Mouse (Mus musculus): ENCODE measurements around the gene Zfp428. TPM values are rescaled to one million over a fixed set of nuclear protein-coding genes. Genes with fewer than 3 reads are reported as not detected.

Zfp428 gene
- polyA plus RNA-seq (2015; fragmentation: Nextera tagmentation; extraction: Ambion mirVana): 32.0 and 36.6 TPM in 2 replicates

DNA sequence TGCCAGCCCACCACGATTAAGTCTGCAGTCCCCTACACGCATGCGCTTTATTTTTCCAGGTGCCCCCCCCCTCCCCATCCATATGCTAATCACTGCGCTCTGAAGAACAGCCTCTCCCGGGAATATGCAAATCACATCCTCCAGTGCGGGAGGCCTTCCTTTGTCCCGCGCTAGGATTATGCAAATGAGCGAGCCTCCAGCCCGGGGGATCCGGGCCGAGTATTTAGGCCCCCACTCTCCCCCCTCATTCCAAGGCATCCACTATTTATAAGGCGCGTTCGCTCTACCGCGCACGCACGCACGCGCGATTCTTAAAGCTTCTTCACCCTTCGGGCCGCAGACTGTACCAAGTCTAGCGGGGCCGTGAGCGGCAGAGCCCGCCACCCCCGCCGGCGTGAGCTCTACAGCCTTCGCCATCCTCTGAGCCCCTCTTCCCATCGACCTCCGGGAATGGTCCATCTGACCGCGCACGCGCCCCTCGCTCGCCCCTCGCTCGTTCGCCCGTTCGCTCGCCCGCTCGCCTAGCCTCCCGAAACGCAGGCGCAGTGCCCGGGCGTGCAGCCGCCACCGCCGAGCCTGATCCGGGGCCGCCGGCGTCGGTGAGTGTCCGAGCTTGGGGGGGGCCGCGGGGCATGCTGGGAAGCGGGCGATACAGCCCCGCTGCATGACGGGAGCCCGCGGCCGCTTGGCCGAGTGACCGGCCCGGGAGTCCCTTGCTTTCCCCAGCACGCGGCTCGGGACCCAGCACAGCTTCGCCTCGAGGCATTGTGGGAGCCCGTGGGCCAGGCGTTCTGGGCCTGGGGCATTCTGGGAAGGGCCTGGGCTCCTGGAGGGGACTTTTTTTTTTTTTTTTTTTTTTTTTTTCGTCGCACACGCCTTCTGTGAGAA lies at the start of gene Zfp428:
Zfp428 (plus strand) TSS at position 169 of the 888 bp plus-strand sequence.
- H3K4me2 ChIP-seq (replicated peaks): peak within 1 kb of the TSS; percentile 84
- WGBS: under 1% methylated on average over 84 of the region's 84 CpGs
- peak; percentile 90 for ATAC-seq

GRCm38 (mm10) chr7:24457726-24458370 lies 49.0 kb upstream of the Zfp428 start:
- H3K27ac ChIP-seq: no peak overlapping the region
- 0 out of 2 replicates have a peak, but pooled peaks have one; percentile 14 for ATAC-seq
- WGBS: 51% methylated on average over 10 of the region's 10 CpGs

More for the DNA sequence above, at the start of gene Zfp428:
- Histone ChIP-seq H3K4me1 (replicated peaks) (peaks cover 17% of the 10 kb centered on the region), H3K9ac (peak within 1 kb of the TSS; percentile 99), H3K4me3 (replicated peaks) (peak within 1 kb of the TSS; percentile 80), H3K27me3 (replicated peaks) (no peaks in the 10 kb centered on the region), H3K36me3 (no peaks in the 10 kb centered on the region), H3K9me3 (no peaks in the 10 kb centered on the region), H3K27ac (peak within 1 kb of the TSS; percentile 99)

GRCm38 (mm10) chr7:24459440-24459839 lies 47.4 kb upstream of the Zfp428 start:
- no peak overlapping the region for H3K4me2 ChIP-seq (replicated peaks)
- ATAC-seq: peak; percentile 50

More at GRCm38 (mm10) chr7:24457726-24458370, 49.0 kb upstream of the Zfp428 start:
- Histone ChIP-seq H3K9me3 (no peaks in the 10 kb centered on the region), H3K4me2 (replicated peaks) (no peak overlapping the region), H3K4me1 (replicated peaks) (peaks cover 19% of the 10 kb centered on the region), H3K4me3 (replicated peaks) (no peak overlapping the region), H3K36me3 (no peaks in the 10 kb centered on the region), H3K27me3 (replicated peaks) (no peaks in the 10 kb centered on the region), H3K9ac (0 out of 2 replicates have a peak overlapping the region, but pooled peaks have one; percentile 17)

DNA sequence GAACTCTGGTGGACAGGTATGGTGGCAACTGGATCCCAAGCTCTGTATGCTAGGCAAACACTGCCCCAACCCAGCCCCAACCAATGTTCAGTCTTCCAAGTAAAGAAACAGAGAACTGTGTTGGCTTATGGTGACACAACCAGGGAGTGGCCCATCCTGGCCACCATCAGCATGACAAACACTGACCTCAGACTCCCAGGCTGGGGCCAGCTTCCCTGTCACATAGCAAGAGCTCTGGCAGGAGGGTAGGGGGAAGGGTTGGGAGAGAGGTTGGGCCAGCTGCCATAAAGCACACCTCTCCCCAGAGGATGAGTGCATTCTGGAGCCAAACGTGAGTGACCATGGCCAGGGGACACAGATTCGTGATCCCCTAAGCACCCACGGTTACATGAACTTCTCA lies 47.0 kb upstream of the Zfp428 start:
- H3K9ac ChIP-seq: no peak overlapping the region
- H3K4me1 ChIP-seq (replicated peaks): peaks cover 19% of the 10 kb centered on the region
- no peak overlapping the region for H3K4me3 ChIP-seq (replicated peaks)
- H3K4me2 ChIP-seq (replicated peaks): no peak overlapping the region
- H3K27me3 ChIP-seq (replicated peaks): no peaks in the 10 kb centered on the region
- 0 out of 2 replicates have a peak overlapping the region, but pooled peaks have one; percentile 6 for H3K27ac ChIP-seq
- 47% methylated on average over 3 of the region's 3 CpGs for WGBS
- peak; percentile 62 for ATAC-seq
- no peaks in the 10 kb centered on the region for H3K9me3 ChIP-seq
- no peaks in the 10 kb centered on the region for H3K36me3 ChIP-seq

More at GRCm38 (mm10) chr7:24459440-24459839, 47.4 kb upstream of the Zfp428 start:
- Histone ChIP-seq H3K9me3 (no peaks in the 10 kb centered on the region), H3K9ac (no peak overlapping the region), H3K4me3 (replicated peaks) (no peak overlapping the region), H3K4me1 (replicated peaks) (peaks cover 19% of the 10 kb centered on the region), H3K27ac (0 out of 2 replicates have a peak overlapping the region, but pooled peaks have one; percentile 6), H3K27me3 (replicated peaks) (no peaks in the 10 kb centered on the region), H3K36me3 (no peaks in the 10 kb centered on the region)
- WGBS: 60% methylated on average over 5 of the region's 5 CpGs

- Histone ChIP-seq H3K27ac (0 out of 2 replicates have a peak overlapping the region, but pooled peaks have one; percentile 28), H3K4me2 (replicated peaks) (peak overlapping the region; percentile 75; the same call in 1 of the 2 replicates), H3K9me3 (no peaks in the 10 kb centered on the region), H3K4me1 (replicated peaks) (peaks cover 19% of the 10 kb centered on the region), H3K36me3 (no peaks in the 10 kb centered on the region), H3K9ac (no peak overlapping the region), H3K27me3 (replicated peaks) (no peaks in the 10 kb centered on the region), H3K4me3 (replicated peaks) (no peak overlapping the region)
- peak; percentile 27; the same call in 1 of the 2 replicates for ATAC-seq
- 36% methylated on average over 14 of the region's 14 CpGs for WGBS
Measured at GRCm38 (mm10) chr7:24461376-24462051, 45.3 kb upstream of the Zfp428 start.

DNA sequence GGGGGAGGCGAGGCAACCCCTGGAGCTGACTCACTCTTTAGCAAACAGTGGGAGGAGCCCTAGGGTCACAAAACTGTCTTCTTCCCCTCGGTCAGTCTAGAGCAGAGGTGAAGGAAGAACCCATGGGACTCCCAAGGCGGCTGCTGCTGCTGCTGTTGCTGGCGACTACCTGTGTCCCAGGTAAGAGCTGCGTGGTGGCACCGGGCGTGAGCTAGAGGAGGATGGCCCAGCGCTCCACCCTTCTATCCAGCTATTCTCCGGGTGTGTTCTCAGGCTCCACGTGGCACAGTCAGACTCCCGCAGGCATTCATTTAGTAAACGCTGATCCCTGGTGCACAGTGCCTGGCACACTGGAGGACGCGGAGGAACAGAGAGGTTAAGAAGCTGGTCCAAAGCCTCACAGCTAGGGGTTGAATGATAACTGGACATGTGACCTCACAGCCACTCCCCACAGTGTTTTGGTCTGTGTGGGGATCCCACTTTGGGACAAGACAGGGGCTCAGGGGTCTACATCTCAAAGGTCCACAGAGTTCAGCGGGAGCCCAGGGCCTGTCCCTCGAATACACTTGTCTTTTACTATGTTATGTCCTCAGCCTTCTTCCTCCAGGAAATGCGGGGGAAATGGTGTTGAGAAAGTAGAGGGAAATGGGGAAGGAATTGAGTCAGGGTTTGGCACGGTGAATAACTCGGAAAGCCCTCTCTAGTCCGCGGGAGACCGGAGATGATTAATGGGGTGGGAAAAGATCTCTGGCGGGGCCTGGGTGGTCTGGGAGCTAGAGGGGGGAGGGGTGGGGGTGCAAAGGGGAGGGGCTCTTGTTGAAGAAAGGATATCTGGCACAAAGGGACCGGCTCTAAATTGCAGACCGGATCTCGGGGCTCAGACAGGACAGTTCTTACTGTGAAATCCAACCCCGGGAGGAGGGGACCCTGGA lies 44.2 kb upstream of the Zfp428 start, which contains the start of gene Plaur:
Plaur (plus strand) TSS at position 97 of the 932 bp plus-strand sequence.
- ATAC-seq: peak; percentile 74
- H3K9me3 ChIP-seq: no peaks in the 10 kb centered on the region
- no peaks in the 10 kb centered on the region for H3K27me3 ChIP-seq (replicated peaks)
- H3K4me1 ChIP-seq (replicated peaks): peaks cover 19% of the 10 kb centered on the region
- 2% methylated on average over 27 of the region's 27 CpGs for WGBS
- H3K4me2 ChIP-seq (replicated peaks): peak within 1 kb of the TSS; percentile 75
- H3K4me3 ChIP-seq (replicated peaks): peak within 1 kb of the TSS; percentile 39
- peak within 1 kb of the TSS; percentile 18 for H3K9ac ChIP-seq
- H3K36me3 ChIP-seq: no peaks in the 10 kb centered on the region
- H3K27ac ChIP-seq: peak within 1 kb of the TSS; percentile 61

GRCm38 (mm10) chr7:24466835-24467234 lies 40.0 kb upstream of the Zfp428 start:
- Histone ChIP-seq H3K4me2 (replicated peaks) (no peak overlapping the region), H3K4me3 (replicated peaks) (no peak overlapping the region), H3K27ac (no peak overlapping the region), H3K36me3 (peaks cover 7% of the 10 kb centered on the region; the same call in 1 of the 2 replicates), H3K9ac (no peak overlapping the region), H3K27me3 (replicated peaks) (no peaks in the 10 kb centered on the region), H3K9me3 (no peaks in the 10 kb centered on the region), H3K4me1 (replicated peaks) (peaks cover 6% of the 10 kb centered on the region)
- 93% methylated on average over 6 of the region's 6 CpGs for WGBS
- no peak for ATAC-seq

GRCm38 (mm10) chr7:24467886-24468285 lies 38.9 kb upstream of the Zfp428 start:
- WGBS: 76% methylated on average over 5 of the region's 5 CpGs

GRCm38 (mm10) chr7:24469126-24469525 lies 37.7 kb upstream of the Zfp428 start:
- no peaks in the 10 kb centered on the region for H3K9me3 ChIP-seq
- no peak overlapping the region for H3K4me2 ChIP-seq (replicated peaks)
- H3K4me1 ChIP-seq (replicated peaks): no peaks in the 10 kb centered on the region
- peaks cover 10% of the 10 kb centered on the region; the same call in 1 of the 2 replicates for H3K36me3 ChIP-seq
- no peak overlapping the region for H3K27ac ChIP-seq
- no peaks in the 10 kb centered on the region for H3K27me3 ChIP-seq (replicated peaks)
- no peak overlapping the region for H3K4me3 ChIP-seq (replicated peaks)
- 86% methylated on average over 3 of the region's 3 CpGs for WGBS
- no peak for ATAC-seq
- no peak overlapping the region for H3K9ac ChIP-seq

More at GRCm38 (mm10) chr7:24467886-24468285, 38.9 kb upstream of the Zfp428 start:
- Histone ChIP-seq H3K4me3 (replicated peaks) (no peak overlapping the region), H3K27ac (no peak overlapping the region), H3K4me1 (replicated peaks) (no peaks in the 10 kb centered on the region), H3K9me3 (no peaks in the 10 kb centered on the region), H3K4me2 (replicated peaks) (no peak overlapping the region), H3K9ac (no peak overlapping the region), H3K27me3 (replicated peaks) (no peaks in the 10 kb centered on the region), H3K36me3 (peaks cover 9% of the 10 kb centered on the region; the same call in 1 of the 2 replicates)
- no peak for ATAC-seq

DNA sequence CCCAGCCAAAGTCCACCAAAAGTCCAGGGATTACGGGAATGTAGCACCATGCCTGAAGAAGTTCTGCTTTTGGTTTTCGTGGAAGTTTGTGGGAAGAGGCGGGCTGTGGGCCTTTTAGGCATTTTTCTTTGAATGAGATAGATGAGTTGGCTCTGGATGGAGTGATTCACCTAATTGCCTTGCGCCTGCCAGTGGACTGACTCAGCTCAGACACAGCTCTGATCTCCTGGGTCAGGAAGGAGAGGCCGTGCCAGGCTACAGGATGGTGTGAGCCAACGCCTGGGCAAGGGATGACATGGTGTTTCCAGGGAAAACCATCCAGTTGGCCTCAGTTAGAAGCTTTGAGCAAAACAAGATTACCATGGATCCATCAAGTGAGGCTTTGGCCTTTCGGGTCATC lies 36.5 kb upstream of the Zfp428 start:
- H3K27ac ChIP-seq: no peak overlapping the region
- no peak overlapping the region for H3K4me2 ChIP-seq (replicated peaks)
- peaks cover 10% of the 10 kb centered on the region; the same call in 1 of the 2 replicates for H3K36me3 ChIP-seq
- H3K9me3 ChIP-seq: no peaks in the 10 kb centered on the region
- H3K4me3 ChIP-seq (replicated peaks): no peak overlapping the region
- H3K27me3 ChIP-seq (replicated peaks): no peaks in the 10 kb centered on the region
- no peak for ATAC-seq
- WGBS: 95% methylated on average over 7 of the region's 7 CpGs
- H3K9ac ChIP-seq: no peak overlapping the region
- H3K4me1 ChIP-seq (replicated peaks): no peaks in the 10 kb centered on the region

DNA sequence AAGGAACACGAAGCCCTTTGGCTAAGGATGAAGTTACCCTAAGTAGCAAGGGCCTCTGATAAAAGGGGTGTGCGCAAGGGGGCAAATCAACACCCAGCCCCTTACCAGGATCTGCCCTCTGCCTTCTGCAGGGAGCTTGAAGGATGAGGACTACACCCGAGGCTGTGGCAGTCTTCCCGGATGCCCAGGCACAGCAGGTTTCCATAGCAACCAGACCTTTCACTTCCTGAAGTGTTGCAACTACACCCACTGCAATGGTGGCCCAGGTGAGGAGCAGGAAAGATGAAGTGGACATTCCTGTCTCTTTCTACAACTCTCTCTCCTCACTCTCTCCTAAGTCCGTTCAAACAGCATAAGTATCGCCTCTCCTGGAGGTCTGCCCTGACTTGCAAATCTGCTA lies 34.4 kb upstream of the Zfp428 start:
- Histone ChIP-seq H3K4me2 (replicated peaks) (no peak overlapping the region), H3K4me3 (replicated peaks) (no peak overlapping the region), H3K9ac (no peak overlapping the region), H3K4me1 (replicated peaks) (no peaks in the 10 kb centered on the region), H3K9me3 (no peaks in the 10 kb centered on the region), H3K27me3 (replicated peaks) (no peaks in the 10 kb centered on the region), H3K27ac (no peak overlapping the region), H3K36me3 (peaks cover 10% of the 10 kb centered on the region; the same call in 1 of the 2 replicates)
- WGBS: 84% methylated on average over 6 of the region's 6 CpGs
- no peak for ATAC-seq

Data from intestine, embryonic 15.5 days (tissue).